Mouse (Mus musculus) urinary bladder, adult 2 months (tissue): ENCODE results near the gene Tbrg4. TPM values are rescaled to one million over a fixed set of nuclear protein-coding genes. Genes with fewer than 3 reads are reported as not detected.

ENCODE experiments used
- DNase-seq: peaks from one replicate; pipeline ENCODE4 v3.0.0; 2022; ENCODE audit warnings: low spot score
- polyA plus RNA-seq: library from polyadenylated mRNA; depleted of rRNA; stranded (reverse); fragments of >200 nt; gene quantifications from 2 replicates; pipeline ENCODE4 v1.2.3, GENCODE M21; 2012; rRNA removed

Gene Tbrg4
- polyA plus RNA-seq, 1 experiment, result 50.3 TPM

DNA sequence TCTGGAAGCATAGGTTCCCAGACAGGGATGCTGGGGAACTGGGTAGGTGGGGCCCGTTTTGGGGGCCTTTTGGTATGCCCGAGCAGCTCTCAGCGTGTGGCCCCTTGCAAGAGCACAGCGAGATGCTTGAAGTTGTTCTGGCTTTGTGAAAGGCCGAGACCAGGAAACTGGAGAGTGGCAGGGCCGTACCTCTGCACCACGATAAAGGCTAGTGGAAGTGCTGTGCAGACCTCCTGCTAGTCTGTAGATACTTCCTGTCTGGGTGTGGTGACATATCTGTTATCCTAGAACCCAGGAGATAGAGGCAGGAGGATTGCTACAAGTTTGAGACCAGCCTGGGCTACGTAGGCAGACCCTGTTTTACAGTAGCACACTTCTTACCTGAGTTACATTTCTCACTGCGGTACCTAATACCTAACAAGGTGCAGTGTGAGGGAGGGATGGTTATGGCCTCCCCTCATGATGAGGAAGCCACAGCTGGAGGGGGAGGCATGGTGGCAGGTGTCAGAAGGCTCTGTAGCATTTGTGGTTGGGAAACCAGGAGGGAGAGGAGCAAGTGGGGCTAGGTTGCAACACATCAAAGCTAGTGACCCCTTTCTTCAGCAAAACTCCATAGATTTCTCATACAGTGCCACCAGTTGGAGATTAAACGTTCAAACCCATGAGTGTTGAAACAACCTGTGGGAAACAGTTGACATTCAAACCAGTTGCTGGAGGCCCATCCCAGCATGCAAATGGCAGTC, 34.8 kb downstream of the Tbrg4 start:
- DNase-seq, result no peak

DNA sequence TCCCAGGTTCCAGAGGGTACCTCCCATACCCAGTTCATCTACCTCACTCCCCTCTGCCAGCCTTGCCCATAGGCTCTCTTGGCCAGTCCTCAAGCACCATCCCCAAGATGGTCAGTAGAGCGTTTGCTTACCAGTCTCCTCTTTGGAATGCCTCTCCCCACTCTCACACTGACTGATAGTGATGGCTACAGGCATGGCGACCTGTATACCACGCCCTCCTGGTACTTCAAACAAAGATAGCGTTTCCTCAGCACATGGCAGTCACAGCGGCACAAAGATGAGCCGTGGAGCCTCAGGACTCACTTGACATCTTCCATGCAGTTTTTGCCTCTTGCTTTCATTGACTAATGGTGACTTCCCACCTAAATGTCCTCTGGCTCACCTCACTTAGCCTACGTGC, 36.0 kb downstream of the Tbrg4 start:
- DNase-seq, result no peak

DNA sequence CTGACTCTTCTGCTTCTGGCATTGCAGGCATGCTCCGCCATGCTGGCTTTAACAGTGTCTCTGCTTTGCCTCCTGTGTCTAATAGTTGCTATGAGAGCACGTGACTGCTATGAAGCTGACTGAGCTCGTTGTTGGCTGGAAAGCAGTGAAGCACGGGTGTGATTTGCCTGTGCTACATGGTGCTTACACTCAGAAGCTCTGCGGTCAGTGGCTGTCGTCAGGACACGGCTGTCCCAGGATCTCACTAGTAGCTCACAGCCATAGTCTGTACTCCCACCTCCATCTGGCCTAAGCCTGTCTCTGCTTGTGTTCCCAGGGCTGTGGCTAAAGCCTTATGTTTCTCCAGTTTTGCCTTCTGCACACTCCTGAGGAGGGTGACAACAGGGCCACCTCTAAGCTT, 37.6 kb downstream of the Tbrg4 start:
- DNase-seq, result no peak

DNA sequence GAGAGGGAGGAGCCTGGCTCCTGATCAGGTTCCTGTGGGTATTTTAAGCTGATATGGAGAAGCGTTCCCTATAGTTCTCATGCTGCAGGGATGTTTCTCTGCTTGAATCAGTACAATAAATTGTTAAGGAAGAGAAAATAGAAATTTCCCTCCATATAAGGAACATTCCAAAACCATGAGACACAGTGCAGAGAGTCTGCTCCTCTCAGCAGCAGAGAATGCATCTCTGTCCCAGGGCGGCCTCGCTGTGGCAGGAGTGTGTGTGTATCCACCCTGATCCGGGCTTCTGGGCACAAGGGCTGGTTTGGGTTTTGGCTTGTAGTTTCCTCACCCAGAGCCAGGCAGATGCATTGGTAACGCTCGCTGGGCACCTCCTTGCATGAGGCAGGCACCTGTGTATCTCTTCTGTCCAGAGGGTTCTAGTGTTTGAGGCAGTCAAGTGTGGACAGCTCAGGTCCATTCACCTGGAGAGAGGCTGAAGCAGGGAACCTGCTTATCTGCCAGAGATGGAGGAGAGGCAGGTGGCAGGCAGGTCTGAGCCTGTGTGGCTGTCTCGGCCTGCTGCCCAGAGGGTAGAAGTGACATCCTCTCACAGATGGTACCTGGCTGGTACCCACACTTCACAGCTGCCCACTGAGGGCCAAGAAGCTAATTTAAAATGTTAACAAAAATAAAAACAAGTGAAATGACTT, 38.5 kb downstream of the Tbrg4 start:
- no peak for DNase-seq

DNA sequence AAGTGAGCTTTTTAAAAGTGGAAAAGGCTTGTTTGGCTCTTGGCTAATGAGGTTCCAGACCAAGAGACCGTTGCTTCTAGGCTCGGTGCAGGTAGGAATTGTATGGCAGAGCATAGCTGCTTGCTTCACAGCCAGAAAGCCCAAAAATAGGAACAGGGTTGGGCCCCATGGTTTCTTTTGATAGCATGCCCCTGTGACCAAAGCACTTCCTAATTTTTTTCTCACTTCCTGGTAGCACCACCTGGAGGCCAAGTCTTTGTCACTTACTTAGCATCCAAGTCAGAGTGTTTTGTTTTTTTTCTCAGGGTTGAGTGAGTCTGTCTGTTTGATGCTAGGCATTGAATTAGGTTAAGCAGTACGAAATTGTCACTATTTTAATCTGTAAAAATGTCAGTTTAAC, 39.2 kb downstream of the Tbrg4 start:
- DNase-seq, result no peak

DNA sequence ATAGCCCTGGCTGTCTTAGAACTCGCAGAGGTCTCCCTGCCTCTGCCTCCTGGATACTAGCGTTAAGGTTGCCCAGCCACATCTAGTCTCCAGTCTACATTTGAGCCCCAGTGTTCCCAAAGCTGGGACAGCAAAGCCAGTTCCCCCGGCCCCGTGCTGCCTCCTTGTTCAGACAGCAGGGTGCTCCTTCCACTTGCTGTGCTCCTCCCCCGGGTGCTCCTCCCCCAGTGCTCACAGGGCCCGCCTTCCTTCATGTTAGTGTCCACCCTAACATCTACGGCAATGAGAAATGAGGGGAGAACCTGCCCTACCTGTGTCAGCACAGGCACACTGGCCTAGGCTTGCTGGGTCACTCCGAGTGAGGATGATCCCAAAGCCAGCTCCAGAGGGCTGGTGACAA, 40.1 kb downstream of the Tbrg4 start:
- DNase-seq, result no peak

DNA sequence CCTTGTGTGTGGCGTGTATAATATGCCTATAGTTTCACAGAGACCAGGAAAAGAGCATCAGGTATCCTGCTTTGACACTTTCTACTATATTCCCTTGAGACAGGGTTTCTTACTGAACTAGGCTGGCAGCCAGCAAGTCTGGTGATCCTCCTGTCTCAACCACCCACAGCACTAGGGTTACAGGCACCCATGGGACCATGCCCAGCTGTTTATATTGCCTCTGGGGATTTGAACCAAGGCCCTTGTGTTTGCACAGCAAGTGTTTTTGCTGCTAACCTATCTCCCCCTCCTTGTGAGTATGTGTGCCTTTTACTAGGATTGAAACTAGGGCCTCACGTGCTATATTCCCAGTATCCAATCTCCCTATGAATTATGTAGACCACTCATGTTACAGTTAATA, 44.3 kb downstream of the Tbrg4 start:
- DNase-seq, result no peak

DNA sequence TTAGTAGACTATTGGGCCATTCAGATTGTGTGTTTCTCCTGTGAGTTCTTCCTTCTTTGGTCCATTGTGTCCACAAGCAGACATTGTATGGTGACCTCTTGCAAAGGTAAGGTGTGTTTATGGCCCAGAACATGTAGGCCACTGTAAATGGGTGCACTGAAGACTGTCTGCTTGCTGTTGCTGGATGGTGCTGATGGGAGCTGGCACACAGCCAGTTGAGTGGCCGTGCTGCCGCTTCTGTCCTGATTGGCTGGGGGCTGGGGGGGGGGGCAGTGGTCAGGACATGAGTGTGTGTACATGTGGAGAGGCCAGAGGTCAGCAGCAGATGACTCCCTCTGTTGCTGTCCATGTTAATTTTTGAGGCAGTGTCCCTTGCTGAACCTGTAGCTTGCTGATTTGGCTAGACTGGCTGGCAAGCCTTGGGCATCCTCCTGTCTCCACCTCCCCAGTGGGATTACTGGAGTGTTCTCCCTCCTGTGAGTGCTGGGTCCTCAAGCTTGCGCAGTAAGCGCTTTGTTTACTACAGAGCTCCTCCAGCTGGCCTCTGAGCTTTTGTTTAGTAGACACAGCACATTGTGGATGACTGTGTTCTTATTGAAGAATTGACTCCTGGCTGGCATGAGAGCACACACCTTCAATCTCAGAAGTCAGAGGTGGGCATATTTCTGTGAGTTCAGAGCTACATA, 45.7 kb downstream of the Tbrg4 start:
- no peak for DNase-seq

DNA sequence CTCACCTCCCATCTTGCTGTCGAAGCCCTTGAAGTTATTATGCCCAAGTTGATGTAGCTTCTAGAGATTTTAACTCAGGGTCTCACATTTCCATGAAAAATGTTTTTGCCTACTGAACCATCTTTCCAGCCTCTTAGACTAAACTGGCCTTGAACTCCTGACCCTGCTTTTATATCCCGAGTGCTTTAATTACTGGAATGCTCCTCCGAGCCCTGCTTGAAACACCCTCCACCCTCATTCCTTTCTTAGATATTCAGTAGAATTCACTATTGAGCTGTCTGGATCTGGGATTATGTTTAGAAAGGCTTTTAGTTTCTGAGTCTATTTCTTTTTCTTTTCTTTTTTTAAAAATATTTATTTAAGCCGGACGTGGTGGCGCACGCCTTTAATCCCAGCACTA, 46.5 kb downstream of the Tbrg4 start:
- no peak for DNase-seq

DNA sequence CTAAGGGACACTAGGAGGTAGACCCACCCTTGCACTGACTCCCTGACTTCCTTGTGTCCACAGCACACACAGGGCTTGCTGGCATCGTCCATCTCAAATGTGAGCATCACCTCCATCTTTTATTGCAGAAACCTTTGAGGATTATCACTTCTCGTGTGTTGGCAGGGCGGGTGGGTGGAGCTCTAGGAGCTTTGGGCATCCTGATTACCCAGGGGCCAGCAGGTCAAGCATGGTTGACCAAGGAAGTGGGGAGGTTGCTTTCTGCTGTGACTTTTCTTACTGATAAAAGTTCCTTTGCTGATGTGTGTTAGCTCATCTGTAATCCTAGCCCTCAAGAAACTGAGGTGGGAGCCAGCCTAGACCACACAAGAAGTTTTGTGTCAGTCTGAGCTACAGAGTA, 49.7 kb downstream of the Tbrg4 start:
- DNase-seq, result no peak

DNA sequence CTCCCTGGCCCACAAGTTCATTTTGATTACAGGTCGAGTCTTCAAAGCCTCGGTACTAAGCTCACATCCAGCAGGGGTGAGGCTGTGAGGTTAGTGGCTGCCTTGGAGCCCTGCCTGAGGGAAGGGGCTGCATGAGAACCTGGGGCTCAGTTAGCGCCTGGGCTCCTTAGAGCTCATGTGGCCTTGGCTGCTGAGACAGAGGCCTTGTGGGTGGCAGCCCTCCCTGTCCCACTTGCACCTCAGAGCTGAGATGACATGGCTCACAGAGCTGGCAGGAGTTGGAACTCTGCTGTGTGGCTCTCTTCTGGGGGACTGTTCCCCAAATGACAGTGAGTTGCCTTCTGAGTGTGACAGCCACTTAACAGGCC, 56.5 kb downstream of the Tbrg4 start:
- no peak for DNase-seq

DNA sequence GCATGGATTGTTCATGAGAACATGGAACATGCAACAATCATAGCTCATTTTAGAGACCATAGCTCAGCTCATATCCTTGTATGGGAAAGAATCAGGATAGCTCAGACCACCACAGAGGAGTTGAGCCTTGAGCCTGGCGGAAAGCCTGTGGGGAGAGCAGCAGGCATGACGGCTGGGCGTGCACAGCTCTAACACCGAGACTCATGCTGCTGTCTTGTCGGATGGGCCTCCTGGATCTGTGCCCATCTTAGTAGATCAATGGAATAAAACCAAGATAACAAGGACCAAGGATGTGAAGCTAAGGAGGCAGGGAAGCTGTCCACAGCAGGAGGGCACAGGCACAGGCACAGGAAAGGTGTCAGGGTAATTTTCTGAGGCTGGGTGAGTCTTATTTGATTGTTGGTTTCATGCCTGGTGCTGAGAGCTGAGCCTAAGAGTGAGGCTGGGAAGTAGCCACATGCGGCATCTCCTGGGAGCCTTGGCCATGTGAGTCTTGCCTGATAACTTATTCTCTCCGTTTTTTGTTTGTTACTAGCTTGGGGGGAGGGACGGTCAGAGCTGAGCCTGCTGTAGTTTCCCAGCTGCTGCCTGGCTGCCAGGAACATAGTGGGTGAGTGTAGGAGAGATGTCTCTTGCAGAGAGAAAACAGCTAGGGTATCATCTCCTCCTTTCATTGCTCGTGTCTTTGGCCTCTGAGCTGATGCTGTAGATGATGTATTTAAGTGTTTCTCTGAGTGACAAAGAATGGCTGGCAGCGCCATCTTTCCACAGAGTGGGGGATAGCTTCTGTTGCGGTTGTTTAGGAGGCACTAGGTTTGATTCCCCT, 57.1 kb downstream of the Tbrg4 start:
- DNase-seq, result no peak

DNA sequence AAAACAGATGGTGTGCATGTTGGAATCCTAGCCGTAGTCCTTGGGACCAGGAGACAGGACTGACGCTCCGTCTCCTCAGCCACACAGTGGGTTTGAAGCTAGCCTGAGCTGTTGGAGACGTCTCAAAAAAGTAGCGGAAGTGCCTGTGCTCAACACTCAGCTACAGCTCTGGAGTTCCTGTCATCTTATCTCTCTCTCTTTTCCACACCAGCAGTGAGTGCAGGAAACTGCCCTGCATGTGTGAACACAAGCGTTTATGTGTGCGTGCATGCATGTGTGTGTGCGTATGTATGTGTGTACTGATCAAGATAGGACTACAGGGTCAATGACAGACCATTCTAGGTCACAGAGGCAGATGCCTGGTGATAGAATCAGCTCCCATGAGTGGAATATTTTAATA, 57.9 kb downstream of the Tbrg4 start:
- no peak for DNase-seq

DNA sequence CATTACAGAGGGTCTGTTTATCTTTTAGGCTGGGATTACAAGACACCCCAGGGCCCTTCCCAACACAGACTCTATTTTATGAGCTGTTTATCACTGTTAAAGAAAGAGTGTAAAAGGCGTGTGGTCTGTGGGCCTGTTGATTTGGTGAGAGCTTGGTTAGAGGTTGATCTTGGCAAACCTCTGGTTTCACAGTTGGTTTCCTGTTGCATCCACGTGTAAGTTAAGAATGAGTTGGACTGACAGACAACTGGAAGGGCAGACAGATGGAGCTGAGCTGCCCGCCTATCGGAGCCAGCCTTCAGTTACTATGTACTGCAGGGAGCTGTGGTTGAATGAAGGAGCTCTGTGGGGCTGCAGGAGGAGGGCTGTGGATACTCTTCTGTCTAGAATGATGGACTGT, 59.4 kb downstream of the Tbrg4 start:
- no peak for DNase-seq

Other genes starting within 250 kb of the Tbrg4 start
- gene Zmiz2, start 237.0 kb downstream of the Tbrg4 start, polyA plus RNA-seq, result 12.4 and 33.6 TPM in 2 replicates
- 1,961 and 2,442 TPM in 2 replicates for gene Ppia, start 210.6 kb downstream of the Tbrg4 start, polyA plus RNA-seq
- gene H2afv, start 181.6 kb downstream of the Tbrg4 start, polyA plus RNA-seq, result 97.0 and 110 TPM in 2 replicates
- gene Purb, start 150.2 kb downstream of the Tbrg4 start, polyA plus RNA-seq, result 22.3 and 29.5 TPM in 2 replicates
- gene Myo1g, start 105.1 kb downstream of the Tbrg4 start, polyA plus RNA-seq, result 10.1 and 12.6 TPM in 2 replicates
- 66.1 and 77.6 TPM in 2 replicates for gene Ccm2, start 79.2 kb downstream of the Tbrg4 start, polyA plus RNA-seq
- 19.1 and 24.0 TPM in 2 replicates for gene Nacad, start 20.0 kb downstream of the Tbrg4 start, polyA plus RNA-seq
- gene Wap, start 12.6 kb upstream of the Tbrg4 start, polyA plus RNA-seq, result not detected in 2 replicates
- gene Ramp3, start 32.5 kb upstream of the Tbrg4 start, polyA plus RNA-seq, result 2.3 and 2.5 TPM in 2 replicates
- not detected in 2 replicates for gene Gm11983, start 211.6 kb upstream of the Tbrg4 start, polyA plus RNA-seq